Mouse (Mus musculus): Measurements from ENCODE around the gene Pde4d. TPM values are rescaled to one million over a fixed set of nuclear protein-coding genes. Genes with fewer than 3 reads are reported as not detected.

Gene Pde4d
- 26.9 and 27.0 TPM in 2 replicates for polyA plus RNA-seq (2012; rRNA removed)

DNA sequence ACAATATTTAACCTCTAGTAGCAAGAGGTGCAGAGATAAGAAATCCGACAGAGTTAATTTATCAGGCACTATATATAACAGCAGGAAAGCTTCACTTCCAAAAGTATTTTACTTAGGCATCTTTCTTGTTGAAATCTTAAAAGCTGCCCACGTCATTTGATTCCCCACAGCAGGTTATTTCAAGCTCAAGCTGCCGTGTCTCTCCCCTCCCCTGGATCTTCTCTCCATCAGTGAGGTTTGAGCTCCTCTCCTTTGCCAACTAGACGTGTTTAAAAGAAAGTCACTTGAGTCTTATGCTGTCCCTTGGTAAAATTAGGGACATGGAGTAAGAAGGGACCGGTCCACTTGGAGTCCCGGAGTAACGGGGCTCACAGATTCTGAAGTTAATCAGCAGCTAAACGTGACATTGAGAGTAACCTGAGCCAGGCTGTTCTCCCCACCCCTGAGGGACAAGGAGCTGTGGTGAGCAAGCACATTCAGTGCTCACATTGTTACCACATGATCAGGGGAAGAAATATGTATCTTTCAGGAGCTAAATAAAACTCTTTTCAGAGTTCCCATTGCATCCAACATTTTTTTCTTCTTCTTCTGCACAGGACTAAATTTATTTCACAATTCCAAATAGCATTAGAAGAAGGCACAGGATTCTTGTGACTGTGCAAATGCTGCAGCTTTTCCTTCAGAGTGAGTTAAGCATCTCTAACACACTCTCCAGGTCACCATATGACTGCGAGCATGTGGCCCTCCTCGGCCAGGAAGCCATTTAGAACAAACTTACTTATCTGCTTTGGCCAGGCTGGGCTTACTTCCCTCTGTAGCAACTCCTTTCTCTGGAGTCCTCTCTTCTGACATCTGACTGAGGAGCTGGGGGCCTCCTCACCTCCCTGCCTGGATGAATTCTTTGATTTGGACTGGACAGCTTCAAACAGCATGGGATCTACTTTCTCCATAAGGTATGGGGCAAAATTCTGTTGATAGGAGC lies at the start of gene Pde4d:
TSS of gene Pde4d (plus strand) at position 833 of the 982 bp plus-strand sequence.

Other genes starting within 250 kb of the Pde4d start
- gene Elovl7, start 235.5 kb upstream of the Pde4d start, polyA plus RNA-seq (2012; rRNA removed) = 1.6 and 2.0 TPM in 2 replicates
- 2.0 and 2.1 TPM in 2 replicates for gene Depdc1b, start 133.6 kb upstream of the Pde4d start, polyA plus RNA-seq (2012; rRNA removed)

All from central nervous system, embryonic 18 days (tissue).